Mouse (Mus musculus): ENCODE measurements around the gene Tmem25. TPM values are rescaled to one million over a fixed set of nuclear protein-coding genes. Genes with fewer than 3 reads are reported as not detected.
A peak's percentile ranks its signal among the peaks of the same experiment; 100 is the strongest.

Gene Tmem25
- polyA plus RNA-seq, 1 experiment from 2014 or later: 1.3 TPM

DNA sequence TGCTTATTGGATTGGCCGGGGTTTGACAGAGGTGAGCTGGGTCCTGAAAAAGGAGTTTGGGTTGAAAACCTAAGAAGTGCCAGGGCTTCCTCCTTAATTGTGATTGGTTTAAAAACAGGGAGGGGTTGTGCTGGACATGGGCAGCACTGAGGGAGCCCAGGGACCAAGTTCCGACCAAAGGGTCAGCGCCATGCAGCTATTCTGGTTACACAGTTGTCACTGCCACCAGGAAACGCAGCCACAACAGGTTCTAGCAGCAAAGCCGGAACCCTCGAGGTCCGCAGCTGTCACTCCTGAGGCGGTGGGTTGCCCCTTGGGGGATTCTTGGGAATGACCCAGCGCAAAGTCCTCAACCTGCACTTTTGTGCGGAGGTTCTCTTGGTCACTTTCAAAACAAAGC is 5.6 kb upstream of the Tmem25 start:
- Histone ChIP-seq H3K9ac (ENCODE audit: low read length) (no peak overlapping the region), H3K36me3 (ENCODE audit: control insufficient read depth, insufficient read depth, low read length) (peaks cover 54% of the 10 kb centered on the region), H3K27ac (replicated peaks in 1 of 2; ENCODE audit: control insufficient read depth in 1 of 2, insufficient read depth in 1 of 2, low read depth in 2 of 2, low read length in 2 of 2) (no peak overlapping the region), H3K9me3 (ENCODE audit: control insufficient read depth, low read length) (no peaks in the 10 kb centered on the region), H3K4me2 (ENCODE audit: low read length) (no peak overlapping the region), H3K4me1 (ENCODE audit: control insufficient read depth in 2 of 2, insufficient read depth in 2 of 2, low read length in 2 of 2) (peaks cover 0 to 4% of the 10 kb centered on the region in 2 experiments; a peak in 1 of 4 replicates), H3K27me3 (ENCODE audit: control insufficient read depth, insufficient read depth, low read length) (peaks cover 7% of the 10 kb centered on the region; the same call in 1 of the 2 replicates), H3K4me3 (ENCODE audit: control insufficient read depth in 1 of 2, insufficient read depth in 1 of 2, low read depth in 1 of 2, low read length in 2 of 2) (no peak overlapping the region)
- 89% methylated on average over 10 of the region's 10 CpGs for WGBS
- no peak for ATAC-seq (ENCODE audit: insufficient number of reproducible peaks, insufficient read depth, low FRiP score, low read depth)

DNA sequence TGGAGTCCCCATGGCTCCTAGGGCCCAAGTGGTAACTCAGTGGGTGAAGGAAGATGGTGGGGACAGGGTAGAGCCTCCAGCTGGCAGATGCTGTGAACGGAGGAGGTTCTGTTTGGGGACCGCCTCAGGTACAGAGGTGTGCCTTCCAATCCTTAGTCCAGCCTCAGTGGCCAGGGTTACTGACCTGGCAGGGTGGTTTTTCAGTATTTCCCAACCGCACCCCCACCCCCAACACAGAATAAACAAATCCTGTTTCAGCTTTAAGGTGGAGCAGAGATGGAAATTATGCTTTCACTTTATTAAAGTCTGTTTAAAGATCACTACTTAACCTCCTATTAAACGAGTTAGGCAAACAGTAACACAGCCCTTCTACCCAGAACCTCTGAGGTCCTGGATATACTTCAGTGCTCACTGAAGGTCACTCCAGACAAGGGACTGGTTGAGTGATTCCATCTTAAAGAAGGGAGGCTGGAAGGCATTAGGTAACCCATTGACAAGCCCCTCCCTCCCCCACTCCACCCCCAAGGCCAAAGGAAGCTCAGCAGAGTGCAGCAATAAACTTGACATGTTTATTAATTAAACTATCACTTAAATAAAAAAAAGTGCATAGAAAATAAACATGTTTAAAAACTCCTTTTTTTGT is 3.8 kb upstream of the Tmem25 start, which contains the start of gene Ttc36:
Gene Ttc36, minus strand, starts transcription at position 265 of the 643 bp plus-strand sequence.
- 78% methylated on average over 4 of the region's 4 CpGs for WGBS
- Histone ChIP-seq H3K4me2 (ENCODE audit: low read length) (no peak within 1 kb of the TSS), H3K27me3 (ENCODE audit: control insufficient read depth, insufficient read depth, low read length) (peaks cover 16% of the 10 kb centered on the region), H3K9ac (ENCODE audit: low read length) (no peak within 1 kb of the TSS), H3K27ac (replicated peaks in 1 of 2; ENCODE audit: control insufficient read depth in 1 of 2, insufficient read depth in 1 of 2, low read depth in 2 of 2, low read length in 2 of 2) (no peak within 1 kb of the TSS), H3K36me3 (ENCODE audit: control insufficient read depth, insufficient read depth, low read length) (peaks cover 36% of the 10 kb centered on the region), H3K4me3 (ENCODE audit: control insufficient read depth in 1 of 2, insufficient read depth in 1 of 2, low read depth in 1 of 2, low read length in 2 of 2) (no peak within 1 kb of the TSS), H3K9me3 (ENCODE audit: control insufficient read depth, low read length) (no peaks in the 10 kb centered on the region), H3K4me1 (ENCODE audit: control insufficient read depth in 2 of 2, insufficient read depth in 2 of 2, low read length in 2 of 2) (peaks cover 6 to 10% of the 10 kb centered on the region in 2 experiments; a peak in 2 of 4 replicates)
- ATAC-seq (ENCODE audit: insufficient number of reproducible peaks, insufficient read depth, low FRiP score, low read depth): no peak

DNA sequence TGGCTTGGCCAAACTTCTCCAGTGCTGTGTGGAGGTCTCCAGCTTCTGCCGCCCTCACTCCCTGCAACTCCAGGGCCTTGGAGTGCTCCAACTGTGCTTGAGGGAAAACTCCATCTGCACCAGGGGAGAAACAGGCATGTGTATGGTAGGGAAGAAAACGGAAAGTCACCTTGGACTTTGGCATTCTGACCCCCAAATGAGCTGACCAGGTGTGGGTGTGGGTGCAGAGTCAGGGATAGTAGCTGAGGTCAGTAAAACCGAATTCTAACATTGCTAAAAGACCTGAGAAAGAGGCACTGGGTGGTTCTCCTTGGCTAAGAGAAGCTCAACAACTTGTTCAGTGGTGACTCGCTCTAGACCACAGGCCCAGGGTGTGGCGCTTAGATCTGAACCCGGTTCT is 2.6 kb upstream of the Tmem25 start:
- ATAC-seq (ENCODE audit: insufficient number of reproducible peaks, insufficient read depth, low FRiP score, low read depth): no peak
- H3K4me1 ChIP-seq (ENCODE audit: control insufficient read depth in 2 of 2, insufficient read depth in 2 of 2, low read length in 2 of 2): peaks cover 6 to 10% of the 10 kb centered on the region in 2 experiments; a peak in 2 of 4 replicates
- 78% methylated on average over 6 of the region's 6 CpGs for WGBS
- H3K9me3 ChIP-seq (ENCODE audit: control insufficient read depth, low read length): no peaks in the 10 kb centered on the region
- H3K9ac ChIP-seq (ENCODE audit: low read length): no peak overlapping the region
- H3K27me3 ChIP-seq (ENCODE audit: control insufficient read depth, insufficient read depth, low read length): peaks cover 22% of the 10 kb centered on the region
- no peak overlapping the region for H3K4me3 ChIP-seq (ENCODE audit: control insufficient read depth in 1 of 2, insufficient read depth in 1 of 2, low read depth in 1 of 2, low read length in 2 of 2)
- no peak overlapping the region for H3K27ac ChIP-seq (replicated peaks in 1 of 2; ENCODE audit: control insufficient read depth in 1 of 2, insufficient read depth in 1 of 2, low read depth in 2 of 2, low read length in 2 of 2)
- peaks cover 24% of the 10 kb centered on the region for H3K36me3 ChIP-seq (ENCODE audit: control insufficient read depth, insufficient read depth, low read length)
- no peak overlapping the region for H3K4me2 ChIP-seq (ENCODE audit: low read length)

DNA sequence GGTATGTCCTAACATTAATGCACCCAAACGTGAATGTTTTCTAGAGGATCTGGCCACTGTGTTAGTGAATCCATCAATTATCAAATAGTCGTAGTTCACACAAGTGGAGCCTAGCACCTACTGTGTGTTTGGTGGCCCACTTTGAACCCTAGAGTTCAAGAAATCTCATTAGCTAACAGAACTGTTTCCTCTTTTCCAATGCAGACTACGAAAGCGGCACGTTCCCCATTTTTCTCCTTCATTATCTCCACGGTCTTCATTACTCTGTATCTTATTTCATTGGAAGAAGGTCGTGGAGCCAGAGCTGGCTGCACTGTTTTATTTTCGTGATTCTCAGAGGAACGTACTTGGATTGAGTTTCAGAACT is 834 bp upstream of the Tmem25 start:
- peak overlapping the region; percentile 80 for H3K9ac ChIP-seq (ENCODE audit: low read length)
- peak overlapping the region; percentile 61 to 63 for H3K4me3 ChIP-seq (ENCODE audit: control insufficient read depth in 1 of 2, insufficient read depth in 1 of 2, low read depth in 1 of 2, low read length in 2 of 2)
- ATAC-seq (ENCODE audit: insufficient number of reproducible peaks, insufficient read depth, low FRiP score, low read depth): no peak
- peaks cover 8% of the 10 kb centered on the region for H3K36me3 ChIP-seq (ENCODE audit: control insufficient read depth, insufficient read depth, low read length)
- H3K4me1 ChIP-seq (ENCODE audit: control insufficient read depth in 2 of 2, insufficient read depth in 2 of 2, low read length in 2 of 2): peaks cover 6 to 10% of the 10 kb centered on the region in 2 experiments; a peak in 2 of 4 replicates
- 48% methylated on average over 9 of the region's 9 CpGs for WGBS
- H3K27me3 ChIP-seq (ENCODE audit: control insufficient read depth, insufficient read depth, low read length): peaks cover 22% of the 10 kb centered on the region
- H3K9me3 ChIP-seq (ENCODE audit: control insufficient read depth, low read length): no peaks in the 10 kb centered on the region
- H3K4me2 ChIP-seq (ENCODE audit: low read length): peak overlapping the region; percentile 94
- no peak overlapping the region for H3K27ac ChIP-seq (replicated peaks in 1 of 2; ENCODE audit: control insufficient read depth in 1 of 2, insufficient read depth in 1 of 2, low read depth in 2 of 2, low read length in 2 of 2)

DNA sequence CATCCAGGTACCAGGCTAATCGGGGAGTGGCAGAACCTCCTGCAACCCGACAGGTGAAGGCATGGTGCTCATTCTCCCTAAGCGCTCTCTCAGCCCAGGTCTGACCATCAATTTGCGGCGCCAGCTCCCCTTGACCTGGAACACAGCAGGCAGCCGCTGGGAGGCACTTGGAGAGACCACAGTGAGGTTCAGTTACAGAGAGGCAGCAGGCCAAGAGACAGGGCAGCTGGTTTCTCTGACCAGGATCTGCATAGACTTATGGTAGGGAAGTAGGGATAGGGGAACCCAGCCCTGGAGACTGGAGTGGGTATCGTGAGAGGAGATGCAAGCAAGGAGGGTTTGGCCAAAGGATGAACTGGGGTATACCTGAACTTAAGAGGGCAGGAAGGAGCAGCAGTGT is 809 bp downstream of the Tmem25 start:
- ATAC-seq (ENCODE audit: insufficient number of reproducible peaks, insufficient read depth, low FRiP score, low read depth): no peak
- Histone ChIP-seq H3K4me1 (ENCODE audit: control insufficient read depth in 2 of 2, insufficient read depth in 2 of 2, low read length in 2 of 2) (peaks cover 6 to 10% of the 10 kb centered on the region in 2 experiments; a peak in 2 of 4 replicates), H3K4me3 (ENCODE audit: control insufficient read depth in 1 of 2, insufficient read depth in 1 of 2, low read depth in 1 of 2, low read length in 2 of 2) (no peak overlapping the region), H3K27me3 (ENCODE audit: control insufficient read depth, insufficient read depth, low read length) (peaks cover 22% of the 10 kb centered on the region), H3K4me2 (ENCODE audit: low read length) (peak overlapping the region; percentile 94; the same call in 1 of the 2 replicates), H3K9ac (ENCODE audit: low read length) (no peak overlapping the region), H3K9me3 (ENCODE audit: control insufficient read depth, low read length) (no peaks in the 10 kb centered on the region), H3K36me3 (ENCODE audit: control insufficient read depth, insufficient read depth, low read length) (no peaks in the 10 kb centered on the region), H3K27ac (replicated peaks in 1 of 2; ENCODE audit: control insufficient read depth in 1 of 2, insufficient read depth in 1 of 2, low read depth in 2 of 2, low read length in 2 of 2) (no peak overlapping the region)
- WGBS: 39% methylated on average over 7 of the region's 7 CpGs

DNA sequence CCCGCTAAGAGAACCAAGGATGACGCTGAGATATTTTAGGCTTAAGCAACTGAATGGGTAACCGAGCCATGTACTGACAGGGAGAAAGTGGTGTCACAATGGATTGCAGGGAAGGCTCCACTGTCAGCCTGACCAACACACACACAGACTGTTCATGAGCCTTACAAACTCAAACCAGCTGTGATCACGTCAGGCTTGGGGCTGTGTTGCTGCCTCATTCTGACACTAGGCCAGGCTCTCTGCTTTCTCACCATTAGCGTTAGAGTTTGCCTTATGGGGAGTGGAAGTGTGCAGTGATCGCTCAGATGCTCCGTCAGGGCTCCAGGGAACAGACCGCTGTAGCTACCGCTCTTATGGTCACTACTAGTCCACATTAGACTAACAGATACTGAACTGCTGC is 6.3 kb downstream of the Tmem25 start:
- peaks cover 47% of the 10 kb centered on the region for H3K36me3 ChIP-seq (ENCODE audit: control insufficient read depth, insufficient read depth, low read length)
- no peak overlapping the region for H3K4me3 ChIP-seq (ENCODE audit: control insufficient read depth in 1 of 2, insufficient read depth in 1 of 2, low read depth in 1 of 2, low read length in 2 of 2)
- H3K9ac ChIP-seq (ENCODE audit: low read length): no peak overlapping the region
- no peak for ATAC-seq (ENCODE audit: insufficient number of reproducible peaks, insufficient read depth, low FRiP score, low read depth)
- H3K27ac ChIP-seq (replicated peaks in 1 of 2; ENCODE audit: control insufficient read depth in 1 of 2, insufficient read depth in 1 of 2, low read depth in 2 of 2, low read length in 2 of 2): no peak overlapping the region
- H3K4me1 ChIP-seq (ENCODE audit: control insufficient read depth in 2 of 2, insufficient read depth in 2 of 2, low read length in 2 of 2): no peaks in the 10 kb centered on the region
- H3K27me3 ChIP-seq (ENCODE audit: control insufficient read depth, insufficient read depth, low read length): peaks cover 5% of the 10 kb centered on the region; the same call in 1 of the 2 replicates
- no peaks in the 10 kb centered on the region for H3K9me3 ChIP-seq (ENCODE audit: control insufficient read depth, low read length)
- no peak overlapping the region for H3K4me2 ChIP-seq (ENCODE audit: low read length)
- 71% methylated on average over 9 of the region's 9 CpGs for WGBS

DNA sequence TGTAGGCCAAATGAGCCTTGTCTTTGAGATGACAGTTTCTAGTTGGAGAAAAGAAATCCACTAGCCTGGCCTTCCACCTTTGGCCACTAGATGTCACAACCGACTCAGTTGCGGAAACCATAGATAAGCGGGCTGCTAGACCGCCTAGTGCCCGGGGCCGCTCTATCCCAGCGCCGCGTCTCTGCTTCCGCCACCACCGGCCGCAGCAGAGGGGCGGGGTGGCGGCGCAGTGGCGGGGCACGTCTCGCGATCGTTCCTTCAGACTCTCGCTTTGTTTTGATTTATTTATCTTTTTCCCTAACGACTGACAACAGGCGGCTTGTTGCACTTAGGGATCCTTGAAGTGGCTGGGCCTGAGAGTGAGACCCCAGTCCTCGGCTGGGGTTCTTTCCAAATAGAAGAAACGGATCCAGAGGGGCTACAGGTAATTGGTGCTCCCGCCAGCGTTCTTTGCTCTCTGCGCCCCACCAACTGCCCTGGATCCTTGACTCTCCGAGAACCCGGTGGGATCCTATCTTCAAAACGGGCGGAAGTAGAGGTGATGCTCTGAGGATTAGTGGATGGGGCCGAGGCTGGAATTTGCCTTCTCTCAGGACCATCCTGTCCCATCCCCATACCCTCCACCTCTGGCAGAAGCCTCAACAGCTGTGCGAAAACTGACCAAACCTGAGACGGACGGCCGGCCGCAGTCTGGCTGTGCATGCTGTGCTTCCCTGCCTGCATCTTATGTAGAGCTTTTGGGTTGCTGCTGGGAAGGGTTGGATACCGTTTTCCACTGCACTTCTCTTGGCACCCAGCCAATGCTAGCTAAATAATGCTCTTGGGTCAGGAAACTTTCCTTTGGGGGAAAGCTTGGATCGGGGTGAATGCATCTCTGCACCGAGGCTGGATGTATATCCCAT is 26.1 kb downstream of the Tmem25 start:
- H3K4me1 ChIP-seq (ENCODE audit: control insufficient read depth in 2 of 2, insufficient read depth in 2 of 2, low read length in 2 of 2): peaks cover 0 to 7% of the 10 kb centered on the region in 2 experiments; a peak in 3 of 4 replicates
- H3K36me3 ChIP-seq (ENCODE audit: control insufficient read depth, insufficient read depth, low read length): peaks cover 15% of the 10 kb centered on the region
- H3K27ac ChIP-seq (replicated peaks in 1 of 2; ENCODE audit: control insufficient read depth in 1 of 2, insufficient read depth in 1 of 2, low read depth in 2 of 2, low read length in 2 of 2): peak overlapping the region; percentile 82 to 86
- H3K9me3 ChIP-seq (ENCODE audit: control insufficient read depth, low read length): no peaks in the 10 kb centered on the region
- peak overlapping the region; percentile 65 to 91 for H3K4me3 ChIP-seq (ENCODE audit: control insufficient read depth in 1 of 2, insufficient read depth in 1 of 2, low read depth in 1 of 2, low read length in 2 of 2)
- H3K9ac ChIP-seq (ENCODE audit: low read length): peak overlapping the region; percentile 94
- under 1% methylated on average over 41 of the region's 41 CpGs for WGBS
- H3K4me2 ChIP-seq (ENCODE audit: low read length): peak overlapping the region; percentile 90
- no peaks in the 10 kb centered on the region for H3K27me3 ChIP-seq (ENCODE audit: control insufficient read depth, insufficient read depth, low read length)
- ATAC-seq (ENCODE audit: insufficient number of reproducible peaks, insufficient read depth, low FRiP score, low read depth): peak; percentile 99

All from heart, embryonic 14.5 days (tissue).